Mouse (Mus musculus) layer of hippocampus, adult 18-20 months (tissue): ENCODE data around the gene Tbc1d19. TPM values are rescaled to one million over a fixed set of nuclear protein-coding genes. Genes with fewer than 3 reads are reported as not detected.

Source experiments
- DNase-seq, 2 experiments: peaks; one replicate each; pipeline ENCODE4 v3.0.0; 2022; ENCODE audit warnings: low spot score in 2 of 2
- total RNA-seq, 2 experiments: library from RNA; stranded (reverse); gene quantifications; 2 replicates each; pipeline ENCODE4 v1.2.3; 2021

Tbc1d19 gene
- total RNA-seq, 2 experiments from 2014 or later = 43.2 to 44.4 TPM

DNA sequence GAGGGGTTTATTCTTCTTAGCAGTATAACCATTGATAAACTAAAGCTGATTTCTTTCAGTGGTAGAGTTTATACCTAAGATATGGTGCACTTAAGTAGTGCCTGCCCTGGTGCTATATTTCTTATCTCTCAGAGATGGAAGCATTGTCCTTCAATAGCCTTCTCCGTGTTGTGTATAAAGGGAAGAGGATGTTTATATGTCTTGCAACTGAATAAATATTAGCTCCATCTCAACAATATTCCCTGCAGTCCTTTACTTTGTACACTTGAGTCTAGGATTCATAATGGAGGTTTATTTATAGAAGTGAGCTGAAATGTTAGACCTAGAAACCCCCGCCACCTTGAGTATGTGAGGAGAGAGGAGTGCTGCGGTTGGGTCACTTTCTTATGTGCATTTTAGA is 93.4 kb downstream of the Tbc1d19 start:
- DNase-seq = no peak

GRCm38 (mm10) chr5:53909201-53909600 is 99.8 kb downstream of the Tbc1d19 start:
- DNase-seq = no peak

GRCm38 (mm10) chr5:53920416-53920815 is 111.0 kb downstream of the Tbc1d19 start:
- DNase-seq = no peak

DNA sequence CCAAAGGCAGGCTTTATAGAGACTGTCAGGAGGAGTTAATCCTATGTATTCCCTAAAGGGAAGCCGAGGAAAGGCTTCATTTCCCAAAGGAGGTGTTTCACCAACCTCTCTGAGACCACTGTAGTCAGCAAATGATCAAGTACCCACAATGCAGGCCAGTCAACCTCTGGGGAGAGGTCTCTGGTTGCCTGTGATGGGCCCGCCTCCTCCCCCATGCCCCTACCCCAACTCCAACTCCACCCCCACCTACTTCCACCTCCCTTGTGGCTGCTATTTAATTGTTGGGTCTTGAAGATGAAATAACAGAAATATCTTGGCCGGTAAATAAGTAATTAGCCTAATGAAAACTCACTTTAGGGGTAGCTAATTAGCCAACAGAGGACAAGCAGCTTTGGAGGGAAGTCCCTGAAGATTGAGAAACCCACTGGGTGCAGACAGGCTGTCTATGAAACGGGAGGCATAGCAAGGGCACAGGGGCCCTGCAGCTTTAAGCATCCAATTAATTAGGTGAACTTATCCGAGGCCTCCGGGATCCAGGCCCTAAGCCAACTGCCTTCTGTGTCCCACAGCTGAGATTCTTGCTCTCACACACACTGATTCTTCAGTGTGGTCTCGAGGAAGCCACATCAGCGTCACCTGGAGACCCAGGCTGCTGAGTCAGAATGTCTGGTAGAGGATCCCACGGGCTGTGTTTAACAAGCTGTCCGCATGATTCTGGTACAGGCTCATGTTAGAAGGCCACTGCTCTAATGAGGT is 112.9 kb downstream of the Tbc1d19 start:
- DNase-seq = no peak

DNA sequence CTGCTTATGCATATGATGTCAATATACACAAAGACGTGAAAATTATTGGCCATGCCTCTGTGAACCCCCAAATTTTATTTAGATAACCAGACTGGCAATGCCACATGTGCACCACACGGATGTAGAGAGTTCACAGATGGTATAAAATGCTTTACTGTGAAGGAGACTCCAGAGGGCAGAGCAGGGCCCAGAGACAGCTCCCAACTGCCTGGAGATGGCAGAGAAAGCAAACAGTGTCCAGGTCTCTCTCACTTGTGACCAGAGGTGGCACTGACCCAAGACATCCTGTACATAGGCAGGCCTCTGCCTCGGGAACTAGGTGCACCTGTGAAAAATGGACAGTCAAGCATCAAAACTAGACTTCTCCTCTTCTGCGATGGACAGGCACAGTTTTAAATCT is 114.6 kb downstream of the Tbc1d19 start:
- no peak for DNase-seq

GRCm38 (mm10) chr5:53926301-53926855 is 117.0 kb downstream of the Tbc1d19 start:
- no peak for DNase-seq

- peak in 1 of 2 experiments; percentile 47 for DNase-seq
These were observed 118.5 kb downstream of the Tbc1d19 start for GRCm38 (mm10) chr5:53927886-53928285.

- DNase-seq = no peak
These were observed 119.1 kb downstream of the Tbc1d19 start for GRCm38 (mm10) chr5:53928537-53928936.

DNA sequence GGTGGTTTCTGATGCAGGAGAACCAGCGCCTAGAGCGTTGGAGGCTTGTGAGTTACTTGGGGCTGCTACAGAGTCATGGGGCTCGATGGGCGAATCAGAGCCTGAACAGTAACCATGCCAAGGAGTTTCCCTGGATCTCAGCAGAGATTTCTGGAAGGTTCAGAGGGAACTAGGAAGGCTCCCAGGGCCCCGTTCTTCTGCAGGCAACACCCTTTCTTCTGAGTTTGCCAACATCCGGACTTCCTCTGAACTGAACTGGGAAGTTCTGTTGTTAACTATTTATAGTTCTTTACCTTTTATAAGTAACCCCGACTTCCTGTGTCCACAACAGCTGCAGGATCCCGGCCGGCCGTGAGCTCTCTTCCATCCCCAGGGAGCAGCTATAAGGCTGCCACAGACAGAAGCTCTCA is 119.8 kb downstream of the Tbc1d19 start:
- DNase-seq = no peak

DNA sequence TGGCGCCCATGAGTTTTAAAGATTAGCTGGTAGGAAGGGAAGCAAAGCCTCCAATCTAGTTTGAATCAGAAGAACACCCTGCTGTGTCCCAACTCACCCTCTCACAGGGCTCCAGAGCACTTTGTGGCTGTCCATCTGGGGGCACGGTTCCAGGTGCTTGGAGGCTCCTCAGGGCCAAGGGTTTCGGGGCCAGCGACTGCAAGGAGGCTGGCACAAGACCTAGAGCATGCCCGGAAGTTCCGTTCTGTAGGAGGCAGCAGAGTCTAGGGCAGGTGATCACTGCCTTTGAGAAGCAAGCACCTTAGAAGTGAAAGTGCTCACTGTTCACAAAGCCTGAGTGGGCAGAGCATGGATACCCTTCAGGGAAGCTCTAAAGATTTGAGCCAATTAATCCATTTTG is 120.4 kb downstream of the Tbc1d19 start:
- DNase-seq = no peak

DNA sequence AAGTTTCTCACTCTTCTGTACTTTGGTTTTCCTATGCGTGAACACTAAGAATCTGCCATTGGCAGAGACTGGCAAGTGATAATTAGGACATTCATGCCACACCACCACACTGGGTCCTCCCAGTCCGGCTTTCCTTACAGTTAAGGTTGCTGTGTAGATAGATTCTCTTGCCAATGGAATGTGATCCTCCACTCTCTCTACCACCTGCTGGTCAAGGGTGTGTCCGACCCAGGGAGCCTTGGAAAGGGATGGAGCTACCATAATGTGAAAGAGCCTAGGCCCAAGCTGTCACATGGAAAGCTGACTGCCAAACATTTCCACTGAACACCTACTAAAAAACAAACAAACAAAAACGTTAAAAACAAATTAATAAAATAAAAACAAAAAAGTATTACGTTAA is 121.6 kb downstream of the Tbc1d19 start:
- DNase-seq = no peak

DNA sequence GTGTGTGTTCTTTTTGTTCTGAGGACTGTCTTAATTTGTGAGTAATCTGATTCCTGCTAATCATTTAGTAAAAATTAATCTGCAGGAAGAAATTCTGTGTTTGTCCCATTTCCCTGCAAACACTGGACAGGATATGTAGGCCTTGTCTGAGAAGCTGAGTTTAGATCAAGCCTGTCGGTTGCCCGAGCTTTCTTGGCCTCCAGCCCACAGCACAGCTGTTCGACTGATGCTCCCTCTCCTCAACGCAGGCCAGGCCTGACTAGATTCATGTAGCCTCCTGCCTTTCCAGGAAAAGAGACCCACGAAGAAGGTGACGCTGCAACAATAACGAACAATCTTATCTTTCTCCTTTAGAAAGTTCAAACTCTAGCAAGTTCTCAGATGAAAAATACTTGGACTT is 124.2 kb downstream of the Tbc1d19 start:
- no peak for DNase-seq

DNA sequence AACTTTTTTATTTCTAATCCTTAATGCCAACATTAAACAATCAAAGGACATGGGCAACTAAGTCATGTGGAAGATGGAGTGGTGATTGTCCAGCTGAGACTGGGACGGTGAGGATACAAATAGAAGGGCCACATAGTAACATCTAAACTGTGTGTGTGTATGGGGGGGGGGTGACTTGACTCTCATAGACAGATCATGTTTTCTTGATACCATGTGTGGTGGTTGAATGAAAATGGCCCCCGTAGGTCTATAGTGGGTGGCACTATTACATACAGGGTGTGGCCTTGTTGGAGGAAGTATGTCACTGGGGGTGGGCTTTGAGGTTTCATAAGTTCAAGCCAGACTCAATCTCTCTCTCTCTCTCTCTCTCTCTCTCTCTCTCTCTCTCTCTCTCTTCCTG is 124.6 kb downstream of the Tbc1d19 start:
- no peak for DNase-seq

- no peak for DNase-seq
These were observed 125.4 kb downstream of the Tbc1d19 start for GRCm38 (mm10) chr5:53934826-53935225.

- no peak for DNase-seq
These were observed 127.8 kb downstream of the Tbc1d19 start for GRCm38 (mm10) chr5:53937187-53937586.

GRCm38 (mm10) chr5:53939026-53939425 is 129.6 kb downstream of the Tbc1d19 start:
- DNase-seq = no peak

GRCm38 (mm10) chr5:53941322-53942024 is 132.1 kb downstream of the Tbc1d19 start:
- DNase-seq = peak; percentile 46 to 76

DNA sequence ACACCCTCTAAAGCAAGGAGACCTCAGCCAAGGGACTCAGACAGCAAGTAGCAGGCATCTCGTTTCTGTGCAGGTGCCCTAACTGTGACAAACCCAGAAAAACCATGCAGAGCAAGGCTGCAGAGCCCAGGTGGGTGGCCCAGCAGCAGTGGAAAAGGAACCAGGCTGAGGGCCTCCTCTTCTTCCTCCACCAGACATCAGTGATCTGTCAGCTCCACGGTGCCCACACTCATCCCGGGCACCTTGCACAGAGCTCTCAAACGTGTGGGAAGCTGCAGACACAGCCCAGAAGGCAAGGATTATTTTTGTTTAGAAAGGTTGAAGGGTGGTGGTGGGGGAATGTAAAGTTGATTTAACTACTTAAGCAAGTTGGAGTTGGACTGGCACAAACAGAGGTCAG is 132.9 kb downstream of the Tbc1d19 start:
- no peak for DNase-seq

DNA sequence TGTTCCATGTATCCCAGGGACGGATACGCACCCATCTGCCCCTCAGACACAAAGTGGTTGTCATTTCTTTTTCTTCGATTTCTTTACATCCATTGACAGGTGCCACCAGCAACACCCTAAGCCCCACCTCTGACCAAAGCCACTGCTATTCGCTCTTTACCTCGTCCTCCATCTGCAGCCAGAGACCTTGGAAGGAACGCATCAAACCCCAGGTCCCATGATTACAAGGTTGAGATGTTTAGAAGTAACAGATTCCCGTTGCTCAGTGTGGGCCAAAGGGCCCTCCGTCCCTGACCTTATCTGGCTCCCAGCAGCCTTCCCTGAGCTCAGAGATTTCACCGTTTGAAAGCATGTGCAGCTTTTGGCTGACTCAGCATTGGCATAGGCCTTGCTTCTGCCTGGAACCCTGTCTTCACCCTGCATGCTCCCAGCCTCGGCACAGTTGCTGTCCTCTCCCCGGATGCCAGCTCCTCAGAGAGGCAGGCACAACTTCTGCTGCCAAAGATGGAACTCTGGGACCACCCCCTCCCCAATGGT is 134.0 kb downstream of the Tbc1d19 start:
- no peak for DNase-seq

GRCm38 (mm10) chr5:53946747-53947146 is 137.3 kb downstream of the Tbc1d19 start:
- DNase-seq = no peak

- peak in 1 of 2 experiments; percentile 44 for DNase-seq
These were observed 138.3 kb downstream of the Tbc1d19 start for GRCm38 (mm10) chr5:53947549-53948183.
